Mouse (Mus musculus) embryonic fibroblast, embryonic 13.5 days (primary cell): ENCODE data around the gene Smoc1.

Experiments
- CTCF ChIP-seq: IDR thresholded peaks from 2 replicates; pipeline ENCODE4 v1.5.1; 2011; ENCODE audit warnings: mild to moderate bottlenecking, control low read depth, low read length, moderate library complexity, borderline replicate concordance; ENCODE audit not compliant: insufficient read depth
- POLR2A ChIP-seq: IDR thresholded peaks from 2 replicates; pipeline ENCODE4 v1.6.1; 2011; ENCODE audit warnings: low read depth, mild to moderate bottlenecking, control low read depth, low read length, moderate library complexity

GRCm38 (mm10) chr12:81208559-81208958 lies 182.0 kb downstream of the Smoc1 start:
- TF ChIP-seq POLR2A (no peak), CTCF (no peak)
